Mouse (Mus musculus) colon, adult 2 months (tissue): ENCODE data around the gene Dlg3. TPM values are rescaled to one million over a fixed set of nuclear protein-coding genes. Genes with fewer than 3 reads are reported as not detected.

ENCODE experiments used
- polyA plus RNA-seq: library from polyadenylated mRNA; depleted of rRNA; stranded (reverse); fragments of >200 nt; gene quantifications from 2 replicates; pipeline ENCODE4 v1.2.3, GENCODE M21; 2012; rRNA removed

Gene Dlg3
- 13.5 and 16.7 TPM in 2 replicates for polyA plus RNA-seq

GRCm38 (mm10) chrX:100767181-100767884 lies at the start of gene Dlg3:
Dlg3 (plus strand) TSS chrX:100767722.

DNA sequence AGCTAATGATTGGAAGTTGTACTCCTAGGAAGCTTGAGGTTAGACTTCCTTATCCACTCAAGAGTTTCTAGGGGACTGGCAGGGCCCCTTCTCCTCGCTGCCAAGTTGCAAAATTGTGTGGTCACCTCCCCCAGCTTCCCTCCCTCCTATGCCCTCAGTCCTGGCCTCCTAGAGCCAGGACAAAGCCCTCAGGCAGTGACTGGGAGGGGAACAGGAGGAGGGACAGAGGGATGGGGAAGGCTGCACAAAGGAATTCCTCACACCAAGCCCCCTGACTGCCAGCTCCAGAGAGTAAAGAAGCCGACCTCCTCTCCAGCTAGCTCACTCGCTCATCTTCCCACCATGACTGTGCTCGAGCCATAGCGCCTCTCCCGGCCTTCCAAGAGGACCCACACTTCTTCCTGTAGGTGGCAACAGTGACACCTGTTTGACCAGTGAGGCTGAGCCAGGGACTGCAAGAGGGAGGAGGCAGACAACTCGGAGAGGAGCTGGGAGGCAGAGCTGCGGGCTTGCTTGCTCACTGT lies 37.8 kb upstream of the Dlg3 start, which contains the start of gene Gdpd2:
Gene Gdpd2, plus strand, starts transcription at position 209 of the 524 bp plus-strand sequence.

Other genes starting within 250 kb of the Dlg3 start
- not detected in 2 replicates for gene Dgat2l6, start 242.9 kb upstream of the Dlg3 start, polyA plus RNA-seq
- not detected in 2 replicates for gene Awat1, start 195.5 kb upstream of the Dlg3 start, polyA plus RNA-seq
- gene P2ry4, start 172.9 kb upstream of the Dlg3 start, polyA plus RNA-seq, result 3.3 and 5.4 TPM in 2 replicates
- gene Arr3, start 162.2 kb upstream of the Dlg3 start, polyA plus RNA-seq, result not detected in 2 replicates
- 1.3 TPM in 2 replicates for gene Kif4, start 142.0 kb upstream of the Dlg3 start, polyA plus RNA-seq
- gene Pdzd11, start 141.2 kb upstream of the Dlg3 start, polyA plus RNA-seq, result 13.6 and 16.0 TPM in 2 replicates
- 1.5 and 3.4 TPM in 2 replicates for gene Gdpd2, start 37.8 kb upstream of the Dlg3 start, polyA plus RNA-seq